Mouse (Mus musculus) adrenal gland (tissue): ENCODE results near the gene Rnf222.

ENCODE experiments used
- intact Hi-C: fragments of 180-260 bp; cut with DNase I; formaldehyde crosslinking; loops from one replicate; pipeline ENCODE4 v1.15.1; 2025
- long read RNA-seq, 2 experiments: library from polyadenylated mRNA; unstranded; transcript quantifications; one replicate each; pipeline ENCODE4 v2.0.0; 2020; ENCODE audit warnings: borderline replicate concordance in 1 of 2; ENCODE audit not compliant: insufficient replicate concordance in 1 of 2

The Rnf222 gene
- long read RNA-seq, experiment 1: 0 reads
- long read RNA-seq, experiment 2: 0 reads

DNA sequence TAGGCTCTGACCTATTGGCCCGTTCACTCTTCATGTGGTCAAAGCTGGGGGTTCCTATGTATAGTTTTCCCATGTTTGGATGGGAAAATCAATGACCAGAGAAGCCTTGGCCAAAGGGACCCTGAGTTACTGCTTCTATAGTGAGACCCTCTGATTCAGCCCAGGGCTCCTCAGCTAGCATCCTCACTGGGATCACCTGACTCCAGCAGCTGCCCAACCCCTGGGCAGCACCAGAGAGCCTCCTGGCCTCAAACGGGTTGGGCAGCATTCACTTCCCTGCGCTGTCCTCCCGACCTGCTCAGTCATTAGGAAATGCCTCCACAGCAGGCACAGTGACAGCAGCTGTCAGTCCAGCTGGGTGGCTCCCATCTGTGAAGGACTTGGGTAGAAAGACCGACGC is at the start of gene Rnf222:
Gene Rnf222 (plus strand): TSS at position 301 of the 400 bp plus-strand sequence.
- intact Hi-C loops: no loop called here

DNA sequence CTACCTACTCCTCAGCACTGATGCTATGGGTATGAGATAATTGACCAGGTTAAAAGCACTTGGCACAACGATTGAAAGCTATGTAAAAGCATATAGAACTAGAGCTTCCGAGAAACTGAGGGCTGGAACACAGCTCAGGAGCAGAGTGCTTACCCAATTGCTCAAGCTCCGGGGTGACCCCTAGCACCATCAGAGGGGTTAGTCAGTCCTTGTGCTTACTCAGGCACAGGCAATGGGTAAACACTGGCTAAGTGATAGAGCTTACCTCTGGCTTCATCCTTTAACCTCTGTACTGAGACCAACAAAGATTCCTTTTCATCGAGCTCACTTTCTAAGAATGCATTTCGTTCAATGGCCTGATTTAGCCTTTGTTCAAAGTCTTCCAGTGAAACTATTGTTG is 48.7 kb upstream of the Rnf222 start:
- intact Hi-C loops: loop anchor here (5.0 kb wide), 1 partner anchor 38 kb away; no protein-coding TSS in a partner anchor

DNA sequence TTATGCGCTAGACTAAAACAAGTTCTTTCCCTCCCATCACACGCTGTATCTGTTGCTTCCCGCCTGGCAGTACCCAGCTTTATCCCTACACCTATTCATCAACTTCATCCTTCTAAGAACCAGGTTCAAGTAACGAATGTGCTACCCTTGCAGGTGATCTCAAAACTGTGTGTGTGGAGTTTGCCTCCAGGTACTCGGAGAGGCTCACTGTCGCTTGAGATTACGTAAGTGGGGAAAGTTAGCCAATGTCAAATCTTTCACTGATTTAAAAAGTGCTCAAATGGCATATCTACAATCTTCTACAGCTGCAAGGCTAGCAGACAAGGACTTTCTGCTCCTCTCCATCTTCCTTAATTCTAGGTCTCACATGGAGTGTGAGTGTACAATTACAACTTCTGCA is 37.5 kb upstream of the Rnf222 start:
- intact Hi-C loops: no loop called here

DNA sequence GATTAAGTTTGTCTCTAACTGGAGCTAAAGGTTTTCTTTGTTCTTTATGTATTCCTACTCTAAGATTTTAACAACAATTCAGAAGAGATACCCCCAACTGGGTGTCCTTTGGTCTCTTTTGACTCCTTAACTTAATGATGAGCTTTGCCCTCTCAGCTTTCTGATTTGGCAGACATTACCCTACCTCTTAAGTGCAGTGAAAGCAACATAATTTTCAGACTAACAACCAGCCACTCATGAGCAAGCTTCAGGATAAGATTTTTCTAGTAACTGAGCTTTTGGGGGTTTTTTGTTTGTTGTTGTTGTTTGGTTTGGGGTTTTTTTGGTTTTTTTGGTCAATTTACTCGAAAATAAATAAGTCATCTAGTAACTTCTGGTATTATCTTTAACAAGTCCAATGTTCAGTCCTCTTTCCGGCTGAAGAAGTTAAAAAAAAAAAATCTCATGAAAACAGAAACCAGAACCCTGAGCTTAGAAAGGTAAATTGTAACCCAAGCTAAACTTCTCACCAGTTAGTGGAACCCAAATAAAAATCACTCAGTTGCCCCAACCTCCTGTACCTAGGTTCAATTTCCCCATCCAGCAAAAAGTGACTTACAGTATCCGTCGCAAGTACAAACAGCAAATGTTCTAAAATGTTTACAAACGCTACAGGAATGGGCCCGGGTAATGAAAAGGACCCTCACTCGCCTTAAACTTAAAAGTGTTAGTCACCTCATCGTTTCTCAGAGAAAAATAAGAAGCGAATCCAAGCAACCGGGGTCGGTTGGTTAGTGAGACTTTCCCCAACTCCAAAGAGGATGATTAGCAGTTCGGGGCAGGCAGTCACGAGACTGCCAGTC is 36.5 kb upstream of the Rnf222 start:
- intact Hi-C loops: no loop called here

DNA sequence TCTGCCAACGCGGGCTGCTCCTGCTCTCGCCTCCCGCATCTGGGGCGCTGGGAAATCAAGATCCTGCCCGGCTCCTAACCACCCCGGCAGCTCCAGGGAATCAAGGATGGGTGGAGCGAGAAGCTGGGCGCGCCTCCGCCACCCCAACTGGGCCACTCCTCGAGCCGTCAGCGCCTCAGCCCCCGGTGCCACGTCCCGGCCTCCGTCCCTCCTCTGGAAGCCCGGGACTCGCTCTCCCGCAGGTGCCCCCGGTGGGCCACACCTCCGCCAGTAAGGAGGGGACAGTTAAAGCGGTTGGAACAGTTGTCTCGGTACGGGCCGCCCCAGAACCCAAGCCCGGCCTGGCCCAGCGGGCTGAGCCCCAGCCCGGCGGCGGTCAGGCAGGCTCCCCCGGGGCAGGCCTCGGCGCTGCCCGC is 35.9 kb upstream of the Rnf222 start:
- intact Hi-C loops: no loop called here

DNA sequence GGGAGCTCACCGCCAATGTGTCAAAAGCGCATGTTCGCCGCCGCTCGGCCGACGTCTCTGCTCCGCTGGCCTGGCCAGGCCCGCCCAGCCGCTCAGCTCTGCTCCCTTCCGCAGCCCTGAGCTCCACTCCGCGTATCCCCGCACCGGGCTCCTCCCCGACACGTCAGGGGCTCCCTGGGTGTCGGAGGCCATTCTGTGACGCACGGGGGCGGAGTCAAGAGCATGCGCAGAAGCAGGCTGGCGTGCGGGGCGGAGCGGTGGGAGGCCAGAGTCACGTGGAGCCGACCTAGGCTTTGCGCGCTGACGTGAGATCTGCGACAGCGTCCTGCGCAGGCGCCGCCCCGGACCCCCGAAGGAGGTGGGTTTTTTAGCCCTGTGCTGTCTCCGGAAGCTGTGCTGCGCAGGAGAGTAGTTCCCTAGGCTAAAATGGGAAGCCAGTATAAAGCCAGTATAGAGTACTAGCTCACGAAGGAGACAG is 35.4 kb upstream of the Rnf222 start:
- intact Hi-C loops: no loop called here

DNA sequence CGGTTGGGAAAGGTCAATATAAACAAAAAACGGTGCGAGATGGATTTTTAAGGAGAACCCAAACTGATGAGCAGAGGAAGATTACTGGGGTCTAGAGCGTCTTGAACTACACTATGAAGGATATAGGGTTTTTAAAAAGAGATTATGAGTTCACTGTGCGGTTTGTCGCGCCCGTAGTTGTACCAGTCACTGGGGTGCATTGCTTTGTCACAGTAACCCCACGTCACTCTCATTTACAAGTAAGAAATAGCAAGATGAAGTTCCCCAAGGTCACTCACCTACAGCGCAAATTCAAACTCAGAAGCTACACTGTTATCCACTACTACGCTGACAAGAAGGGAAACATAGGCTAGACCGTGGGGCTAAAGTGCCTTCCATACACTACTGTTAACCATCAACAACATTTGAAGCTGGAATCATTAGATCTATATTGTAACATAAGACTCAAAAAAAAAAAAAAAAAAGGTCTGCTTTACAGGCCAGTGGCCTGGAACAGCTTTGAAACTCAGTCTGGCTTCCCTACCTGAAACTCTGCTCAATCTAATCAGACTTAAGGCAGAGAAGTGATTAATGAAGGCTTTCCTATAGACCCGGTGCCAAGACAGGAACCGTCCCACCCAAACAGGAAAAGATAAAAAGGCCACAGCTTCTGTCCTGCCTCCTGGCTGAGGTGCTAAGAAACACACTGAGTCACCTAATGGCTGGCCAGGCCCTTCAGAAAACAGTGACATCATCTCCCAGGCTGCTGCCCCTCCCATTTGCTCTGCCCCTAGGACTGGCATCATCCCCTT is 34.5 kb upstream of the Rnf222 start:
- intact Hi-C loops: no loop called here

DNA sequence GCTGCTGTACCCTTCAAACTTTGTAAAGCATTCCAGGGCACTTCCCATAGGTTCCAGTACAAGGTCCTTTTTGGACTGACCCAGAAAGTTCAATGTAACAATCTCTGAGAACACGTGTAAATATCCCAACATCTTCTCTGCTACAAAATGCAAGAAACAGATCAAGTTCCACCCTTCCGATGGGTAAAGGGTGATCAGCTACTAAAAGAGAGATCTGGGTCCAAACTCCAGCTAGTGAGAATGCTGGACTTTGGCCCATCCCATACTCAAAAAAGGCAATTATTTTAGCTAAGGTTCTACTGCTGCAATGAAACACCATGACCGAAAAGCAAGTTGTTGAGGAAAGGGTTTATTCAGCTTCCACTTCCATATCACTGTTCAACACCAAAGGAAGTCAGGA is 33.7 kb upstream of the Rnf222 start:
- intact Hi-C loops: no loop called here

DNA sequence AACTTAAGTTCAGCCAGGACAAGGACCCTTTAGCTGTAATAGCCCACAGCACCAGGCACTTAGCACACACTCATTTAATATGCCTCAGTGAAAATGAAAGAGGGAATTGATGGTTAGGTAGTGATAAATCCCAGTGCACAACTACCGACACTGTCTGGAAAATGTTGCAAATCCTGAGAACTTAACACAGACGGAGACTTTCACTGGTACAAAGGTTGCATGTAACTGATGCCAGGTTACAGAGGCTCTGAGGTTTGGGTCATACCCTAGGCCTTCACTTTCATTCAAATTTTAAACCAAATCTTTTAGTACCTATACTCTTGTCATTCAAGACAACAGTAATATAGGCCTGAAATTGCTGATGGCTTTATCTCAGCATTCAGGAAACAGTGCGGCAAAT is 31.0 kb upstream of the Rnf222 start:
- intact Hi-C loops: no loop called here

DNA sequence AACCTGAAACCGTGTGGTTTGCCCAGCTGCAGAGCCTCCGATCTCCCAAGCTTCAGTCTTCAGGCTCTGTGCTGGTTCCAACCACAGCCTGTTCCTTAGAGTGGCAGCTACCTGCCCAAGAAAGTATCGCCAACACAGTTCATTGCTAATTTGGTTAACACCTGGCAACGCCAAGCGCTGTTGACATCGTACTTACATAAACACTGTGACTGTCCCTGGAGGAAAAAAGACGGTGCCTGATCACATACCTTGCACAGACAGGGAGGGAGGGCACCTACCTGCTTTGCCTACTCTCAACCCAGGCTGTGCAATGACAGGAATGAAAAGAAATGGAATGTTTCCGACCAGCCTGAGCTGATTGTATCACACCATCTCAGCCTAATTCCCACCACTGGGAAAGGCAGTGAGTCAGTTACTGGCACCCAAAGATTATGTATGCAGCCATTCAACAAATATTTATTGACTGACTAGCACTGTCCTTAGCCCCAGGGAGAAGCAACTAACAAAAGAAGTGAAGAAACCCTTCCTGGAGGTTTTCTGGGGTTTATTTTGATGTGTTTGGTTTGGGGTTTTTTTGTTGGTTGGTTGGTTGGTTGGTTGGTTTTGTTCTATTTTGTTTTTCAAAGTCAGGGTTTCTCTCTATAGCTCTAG is 28.3 kb upstream of the Rnf222 start:
- intact Hi-C loops: no loop called here

DNA sequence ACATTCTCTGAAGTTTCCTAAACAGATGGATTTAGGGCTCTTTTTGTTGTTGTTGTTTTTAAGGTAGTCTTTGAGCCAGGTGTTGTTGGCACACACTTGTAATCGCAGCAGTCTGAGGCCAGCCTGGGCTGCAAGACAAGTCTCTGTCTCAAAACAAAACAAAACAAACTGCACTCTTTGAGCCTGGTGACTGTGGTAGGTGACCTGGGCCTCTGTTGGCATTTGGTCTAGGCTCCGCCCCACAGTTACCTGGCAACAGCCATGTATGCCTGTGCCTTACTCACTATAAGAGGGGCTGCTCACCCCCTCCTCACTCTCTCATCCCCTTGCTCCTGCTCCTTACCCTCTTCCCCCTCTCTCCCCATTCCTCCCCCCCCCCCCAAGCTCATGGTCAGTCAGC is 26.1 kb upstream of the Rnf222 start:
- intact Hi-C loops: no loop called here

DNA sequence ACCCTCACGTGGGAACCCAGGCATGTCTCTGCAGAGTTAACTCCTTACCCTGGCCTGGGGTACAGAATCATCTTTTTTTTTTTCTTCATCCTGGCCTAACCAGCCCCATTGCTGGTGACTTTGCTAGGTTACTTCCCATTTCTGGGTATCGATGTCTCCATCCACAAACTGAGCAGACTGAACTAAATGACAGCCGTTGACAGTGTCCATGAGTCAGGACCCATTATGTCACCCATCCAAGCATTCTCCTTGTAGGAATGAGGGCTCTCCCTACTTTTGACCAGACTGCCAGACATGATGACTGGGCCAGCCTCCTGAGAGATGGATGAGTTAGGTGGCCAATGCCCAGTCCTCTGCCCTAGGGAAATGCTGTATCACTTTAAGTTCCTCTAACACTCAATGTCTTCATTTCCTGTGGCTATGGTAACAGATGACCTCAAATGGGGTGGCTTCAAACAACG is 24.7 kb upstream of the Rnf222 start:
- intact Hi-C loops: no loop called here

DNA sequence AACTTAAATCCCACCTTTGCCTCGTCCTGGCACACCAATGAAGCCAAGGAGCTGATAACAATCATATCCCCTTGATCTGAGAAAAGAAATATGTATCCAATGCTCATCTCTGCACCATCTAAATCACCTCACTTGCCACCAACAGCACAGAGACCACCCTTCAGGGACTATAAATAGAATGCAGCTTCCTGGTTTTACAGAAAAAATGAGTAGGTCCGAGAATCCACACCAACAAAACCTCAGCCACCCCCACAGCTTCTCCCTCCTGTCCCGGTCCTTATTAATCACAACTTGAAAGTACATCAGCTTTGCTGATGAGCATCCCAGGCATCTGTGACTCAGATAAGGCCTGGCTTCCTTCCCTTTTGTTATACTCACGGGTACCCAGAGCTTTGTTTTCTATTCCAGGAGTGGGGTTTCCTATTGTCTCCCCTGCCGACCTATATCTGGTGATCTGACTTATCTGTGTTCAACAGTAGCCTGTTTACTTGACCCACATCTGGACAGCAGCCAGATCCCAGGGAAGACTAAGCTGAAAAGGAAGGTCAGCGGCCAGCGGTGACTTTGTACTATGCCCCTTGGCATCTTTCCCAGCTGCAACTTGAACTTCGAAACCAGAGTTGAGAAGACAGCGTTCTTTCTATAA is 23.7 kb upstream of the Rnf222 start:
- intact Hi-C loops: no loop called here

DNA sequence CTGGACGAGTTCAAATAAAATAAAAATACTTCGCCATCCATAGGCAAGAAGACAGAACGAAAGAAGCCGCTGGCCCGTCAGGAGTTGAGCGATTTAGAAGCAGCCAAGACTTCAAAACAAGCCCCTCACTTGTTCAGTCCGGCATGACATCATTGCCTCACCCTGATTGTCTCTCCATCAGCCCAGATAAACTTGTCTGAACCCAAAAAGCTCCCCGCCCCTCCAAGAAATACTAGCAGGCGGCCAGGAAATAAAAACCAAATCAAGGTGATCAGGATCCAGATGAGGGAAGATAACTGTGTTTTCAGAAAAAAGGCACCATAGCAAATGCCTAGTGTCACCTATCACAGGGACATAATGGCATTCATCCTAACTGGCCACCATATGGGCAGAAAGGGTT is 17.1 kb upstream of the Rnf222 start:
- intact Hi-C loops: no loop called here

DNA sequence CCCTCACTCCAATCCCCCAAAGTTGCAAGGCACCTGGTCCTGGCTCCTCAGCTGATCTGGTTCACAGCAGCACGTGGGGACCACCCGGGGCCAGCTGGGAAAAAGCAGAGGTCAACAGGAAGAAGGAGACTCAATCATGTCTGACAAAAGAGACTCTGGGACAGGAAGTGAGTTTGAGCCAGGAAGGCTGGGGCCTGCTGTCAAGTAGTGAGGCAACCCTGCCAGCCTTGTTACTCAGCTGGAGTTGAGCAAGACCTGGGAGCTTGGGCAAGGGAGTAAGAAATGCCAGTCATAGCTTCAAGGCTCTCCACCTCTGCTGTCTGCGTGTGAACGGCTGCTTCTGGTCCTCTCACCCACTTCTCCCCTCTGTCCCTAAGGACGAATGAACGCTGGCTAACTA is 16.6 kb upstream of the Rnf222 start, which contains the start of gene Ndel1:
Gene Ndel1 (minus strand): TSS at position 111 of the 400 bp plus-strand sequence.
- intact Hi-C loops: no loop called here

DNA sequence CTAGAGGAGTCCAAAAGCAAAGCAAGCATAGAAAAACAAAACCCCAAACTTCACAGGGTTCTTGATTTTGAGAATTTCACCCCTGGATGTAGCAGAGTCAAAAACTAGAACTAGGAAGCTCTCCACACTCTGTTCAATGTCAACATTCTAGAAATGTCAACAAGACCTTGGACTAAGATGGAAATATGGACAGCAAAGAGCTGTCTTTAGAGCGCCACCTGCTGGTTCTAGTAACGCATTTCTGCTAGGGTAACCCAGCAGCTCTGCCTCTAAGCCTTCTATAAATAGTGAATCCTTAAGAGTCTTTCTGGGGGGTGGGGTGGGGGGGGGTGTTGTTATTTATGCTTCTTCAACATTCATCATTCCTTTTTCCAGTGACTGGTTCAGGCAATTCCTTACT is 13.5 kb upstream of the Rnf222 start:
- intact Hi-C loops: loop anchor here (5.0 kb wide), 3 partner anchors 33 to 308 kb away; no protein-coding TSS in a partner anchor

DNA sequence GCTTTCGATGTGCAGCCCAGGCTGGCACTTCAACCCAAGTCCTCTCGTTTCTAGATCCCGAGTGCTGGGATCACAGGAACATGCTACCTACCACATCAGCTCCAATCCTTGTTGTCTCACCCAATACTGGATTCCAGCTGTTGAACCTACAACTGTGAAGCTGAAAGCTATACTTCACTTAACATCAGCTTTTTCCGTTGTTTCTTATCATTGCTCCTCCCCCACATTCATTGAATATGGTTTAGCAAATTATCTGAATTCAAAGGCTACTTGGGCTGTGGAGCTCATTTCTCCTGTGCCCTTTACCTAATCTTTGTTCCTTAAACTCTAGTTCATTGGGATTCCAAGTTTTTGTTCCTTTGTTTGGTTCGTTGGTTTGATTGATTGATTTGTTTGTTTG is 9.5 kb upstream of the Rnf222 start:
- intact Hi-C loops: loop anchor here (5.0 kb wide), 3 partner anchors 37 to 312 kb away; no protein-coding TSS in a partner anchor

DNA sequence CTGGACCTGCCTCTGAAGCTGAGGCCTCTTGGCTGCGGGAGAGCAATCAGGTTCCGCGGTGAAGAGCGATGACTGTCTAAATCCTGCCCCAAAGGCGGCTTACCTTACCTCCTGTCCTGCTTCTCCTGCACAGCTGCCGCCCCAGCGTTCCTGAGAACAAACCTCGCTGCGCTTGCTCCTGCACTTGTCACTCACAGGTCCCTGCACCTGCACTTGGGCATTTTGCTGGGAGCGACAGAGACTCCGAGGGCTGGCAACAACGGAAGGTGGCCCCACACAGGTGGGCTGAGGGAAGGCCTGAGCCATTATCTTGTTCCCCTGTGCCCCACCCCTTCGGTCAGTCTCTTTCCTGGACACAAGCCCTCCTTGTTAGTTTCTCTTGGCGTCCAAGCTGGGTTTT is 6.2 kb upstream of the Rnf222 start:
- intact Hi-C loops: no loop called here

DNA sequence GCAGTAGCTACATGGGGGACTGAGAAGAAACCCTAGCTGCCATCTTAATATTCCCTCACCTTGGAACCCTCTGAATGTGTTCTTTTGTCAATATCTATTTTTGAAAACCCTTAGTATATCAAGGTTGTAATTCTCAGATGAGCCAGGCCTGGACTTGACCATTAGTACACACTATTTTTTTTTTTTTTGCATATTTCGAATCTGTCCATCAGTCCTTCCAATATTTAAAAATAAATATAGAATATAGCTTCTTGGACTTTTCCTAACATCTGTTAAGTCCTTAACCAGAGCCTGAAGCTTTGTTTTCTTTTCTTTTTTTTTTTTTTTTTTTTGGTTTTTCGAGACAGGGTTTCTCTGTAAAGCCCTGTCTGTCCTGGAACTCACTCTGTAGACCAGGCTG is 4.5 kb upstream of the Rnf222 start:
- intact Hi-C loops: no loop called here

DNA sequence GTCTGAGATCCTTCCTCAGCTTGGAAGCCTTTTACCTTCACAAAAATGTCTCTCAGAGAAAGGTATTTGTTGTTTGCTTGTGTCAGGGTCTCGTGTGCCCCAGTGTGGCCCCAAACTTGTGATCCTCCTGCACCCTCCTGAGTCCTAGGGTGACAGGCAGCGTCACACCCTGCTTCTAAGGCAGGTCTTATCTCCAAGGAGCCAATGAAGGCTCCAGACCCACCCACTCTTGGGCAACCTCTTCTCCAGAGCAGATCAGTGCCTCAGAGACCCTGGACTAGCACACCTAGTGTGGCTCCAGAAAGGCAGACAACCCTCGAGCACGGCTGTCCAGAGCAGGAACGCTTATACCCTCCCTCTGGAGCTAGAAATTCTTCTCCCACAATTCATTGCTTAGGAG is 4.0 kb upstream of the Rnf222 start:
- intact Hi-C loops: no loop called here

DNA sequence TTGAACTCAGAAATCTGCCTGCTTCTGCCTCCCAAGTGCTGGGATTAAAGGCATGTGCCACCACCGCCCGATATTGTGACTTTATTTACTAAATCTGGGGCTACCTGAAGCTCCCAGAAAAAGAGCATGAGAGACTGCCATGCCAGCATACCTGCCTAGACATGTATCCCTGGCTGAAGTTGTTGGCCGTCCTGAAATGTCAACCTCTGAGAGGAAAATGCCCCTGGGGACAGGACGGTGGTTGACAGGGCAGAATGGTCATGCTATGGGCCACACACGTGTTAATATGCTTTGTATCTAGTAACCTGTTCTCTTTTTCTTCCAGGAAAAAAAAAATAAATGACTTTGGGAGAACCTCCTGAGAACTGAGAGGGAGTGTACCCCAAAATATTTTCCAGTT is 2.3 kb upstream of the Rnf222 start:
- intact Hi-C loops: no loop called here
